Mouse (Mus musculus): ENCODE data around the gene Ptpn11.

DNA sequence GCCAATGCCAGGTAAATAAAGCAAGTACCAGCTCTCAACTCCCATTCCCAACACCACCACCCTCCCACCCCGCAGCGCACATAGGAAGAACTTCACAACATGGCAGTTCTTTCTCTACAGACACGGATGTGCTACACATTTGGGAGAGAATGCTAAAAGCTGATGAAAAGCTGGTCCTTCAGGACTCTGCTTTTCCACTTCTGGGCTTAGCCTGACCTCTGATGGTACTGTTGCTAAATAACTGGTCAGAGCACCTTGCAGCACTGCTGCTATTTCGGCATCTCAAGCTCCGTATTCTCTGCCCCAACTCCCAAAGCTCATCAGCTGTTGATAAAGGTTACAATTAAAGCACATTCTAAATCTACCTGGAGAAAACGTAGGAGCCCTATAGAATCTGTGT lies 24.3 kb downstream of the Ptpn11 start:
- TF ChIP-seq TAL1 (IDR thresholded peaks at IDR 0.05; ENCODE audit: low read length), result no peak
- no peak for TF ChIP-seq GATA1 (IDR thresholded peaks at IDR 0.05; ENCODE audit: low read length)
